Mouse (Mus musculus) frontal cortex, postnatal 36 days (tissue): Measurements from ENCODE around the gene Btaf1.
A peak's percentile ranks its signal among the peaks of the same experiment; 100 is the strongest.

Experiments used
- DNase-seq, 2 experiments: peaks; one replicate each; pipeline ENCODE4 v3.0.0; 2022; ENCODE audit warnings: low spot score in 2 of 2

The Btaf1 gene

DNA sequence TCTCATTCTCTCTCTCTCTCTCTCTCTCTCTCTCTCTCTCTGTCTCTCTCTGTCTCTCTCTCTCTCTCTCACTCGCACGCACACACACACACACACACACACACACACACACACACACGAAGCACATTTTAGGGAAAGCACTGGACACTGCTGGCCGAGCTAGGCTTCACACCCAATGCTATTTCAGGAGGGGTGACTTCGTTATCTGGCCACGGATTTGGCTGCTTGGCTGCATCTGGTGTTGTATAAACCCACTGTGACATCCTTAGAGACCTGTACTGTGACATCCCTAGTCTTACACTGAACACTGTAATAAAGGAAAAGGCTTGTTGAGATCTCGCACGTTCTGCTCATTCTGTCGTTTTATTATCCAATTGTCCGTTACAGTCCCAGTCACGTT, 95.1 kb downstream of the Btaf1 start:
- DNase-seq = no peak

DNA sequence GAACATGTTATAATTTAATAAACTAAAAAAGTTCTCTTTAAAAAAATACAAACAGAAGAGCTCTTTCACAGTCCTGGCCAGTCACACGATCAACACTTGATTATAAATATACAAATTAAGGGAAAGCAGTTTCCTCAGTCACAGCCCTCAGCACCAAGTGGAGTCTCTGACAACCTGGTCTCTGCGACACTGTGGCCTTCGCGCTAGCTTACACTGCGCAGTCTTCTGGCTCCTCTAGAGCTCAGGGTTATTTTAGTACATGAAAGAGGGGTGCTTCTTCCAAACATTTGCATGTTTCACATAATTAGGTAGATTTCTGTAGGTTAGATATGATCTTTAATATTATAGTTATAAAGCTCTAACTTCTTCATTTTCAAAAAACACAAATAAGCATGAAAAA, 96.3 kb downstream of the Btaf1 start:
- DNase-seq = no peak

DNA sequence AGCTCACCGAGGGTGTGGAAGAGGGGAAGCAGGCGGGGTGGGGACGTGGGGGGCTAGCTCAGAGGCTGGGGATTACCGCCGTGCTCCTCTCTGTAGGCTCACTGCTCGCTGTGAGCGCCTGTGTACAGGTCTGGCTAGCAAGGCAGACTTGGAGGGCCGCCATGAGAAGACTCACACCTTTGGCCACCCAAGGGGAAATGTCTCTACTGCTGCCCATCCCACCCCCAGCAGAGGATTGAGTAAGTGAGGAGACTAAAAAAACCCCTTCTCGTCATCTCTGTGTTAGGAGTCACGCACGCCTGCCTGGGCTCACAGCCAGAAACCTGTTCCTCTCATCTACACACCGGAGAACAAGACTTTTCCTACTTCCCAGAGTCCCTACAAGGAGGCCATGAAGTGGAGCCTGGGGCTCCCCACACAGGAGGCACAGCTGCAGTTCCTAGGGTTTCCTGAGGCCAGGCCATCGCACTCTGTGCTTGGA, 100.0 kb downstream of the Btaf1 start:
- DNase-seq = peak in 1 of 2 experiments; percentile 64

DNA sequence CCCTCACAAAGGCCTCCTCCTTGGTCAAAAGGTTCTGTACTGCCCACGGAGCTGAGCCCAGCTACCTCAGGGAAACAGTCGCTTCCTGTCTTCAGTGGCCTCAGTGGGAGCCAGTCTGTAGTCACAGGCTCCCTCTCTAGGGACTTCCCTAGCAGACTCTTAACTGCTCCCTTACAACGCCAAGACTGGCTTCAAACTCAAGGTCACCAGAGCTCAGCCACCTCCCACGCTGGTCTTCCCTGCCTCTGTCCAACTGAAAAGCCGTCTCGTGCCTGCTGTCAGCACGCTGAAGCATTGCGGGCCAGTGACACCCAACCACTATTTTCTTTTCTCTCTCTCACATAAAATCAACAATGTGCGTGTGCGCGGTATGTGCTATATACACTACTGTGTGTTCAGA, 100.5 kb downstream of the Btaf1 start:
- DNase-seq = no peak

DNA sequence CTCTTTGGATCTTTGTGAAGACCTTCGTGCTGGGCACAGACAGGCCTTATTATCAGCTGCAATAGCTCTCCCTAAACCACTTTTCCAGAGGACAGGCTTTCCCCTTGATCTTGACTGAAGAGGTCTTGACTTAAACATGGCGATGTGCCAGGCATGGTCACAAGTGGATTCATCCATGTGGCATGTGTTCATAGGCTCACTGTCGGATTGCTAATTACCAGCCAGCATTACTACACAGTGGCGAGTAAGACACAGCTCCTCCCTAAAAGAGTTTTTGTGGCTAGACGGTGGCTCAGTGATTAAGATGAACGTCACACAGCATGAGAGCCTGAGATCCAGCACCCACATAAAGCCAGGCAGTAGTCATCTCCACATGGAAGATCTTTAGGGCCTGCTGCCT, 103.9 kb downstream of the Btaf1 start:
- no peak for DNase-seq

DNA sequence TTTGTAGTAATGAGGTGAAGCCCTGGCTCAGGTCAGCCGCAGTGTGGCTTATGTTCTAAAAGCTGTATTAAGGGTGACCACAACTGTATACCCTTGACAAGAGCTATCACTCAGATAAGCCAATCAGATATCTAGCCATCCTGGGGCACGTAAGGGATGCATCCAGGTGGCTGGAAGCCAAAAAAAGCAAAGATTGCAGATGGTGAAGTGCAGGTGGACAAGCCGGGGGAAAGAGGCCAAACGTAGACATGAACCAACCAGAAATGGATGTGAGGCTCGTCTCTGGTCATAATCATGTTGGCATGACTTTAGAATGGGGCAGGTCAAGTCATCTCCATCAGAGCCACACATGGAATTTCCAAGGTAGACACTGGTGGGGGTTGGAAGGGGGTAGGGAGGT, 105.6 kb downstream of the Btaf1 start:
- no peak for DNase-seq

DNA sequence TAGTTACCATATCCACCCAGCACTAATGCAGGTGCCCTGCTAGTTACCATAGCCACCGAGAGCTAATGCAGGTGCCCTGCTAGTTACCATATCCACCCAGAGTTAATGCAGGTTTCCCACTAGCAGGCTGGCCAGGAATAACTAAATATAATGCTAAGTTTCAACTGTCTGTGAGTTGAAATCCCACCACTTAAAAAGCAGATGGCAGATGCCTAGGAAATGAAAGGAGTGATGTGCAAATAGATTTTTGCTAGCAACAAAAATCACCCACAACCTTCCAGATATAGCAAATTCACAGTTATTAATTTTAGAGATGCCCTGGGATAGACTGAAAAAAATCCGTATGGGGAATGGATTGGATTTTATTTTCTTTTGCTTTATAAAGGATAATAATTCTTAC, 106.5 kb downstream of the Btaf1 start:
- no peak for DNase-seq

DNA sequence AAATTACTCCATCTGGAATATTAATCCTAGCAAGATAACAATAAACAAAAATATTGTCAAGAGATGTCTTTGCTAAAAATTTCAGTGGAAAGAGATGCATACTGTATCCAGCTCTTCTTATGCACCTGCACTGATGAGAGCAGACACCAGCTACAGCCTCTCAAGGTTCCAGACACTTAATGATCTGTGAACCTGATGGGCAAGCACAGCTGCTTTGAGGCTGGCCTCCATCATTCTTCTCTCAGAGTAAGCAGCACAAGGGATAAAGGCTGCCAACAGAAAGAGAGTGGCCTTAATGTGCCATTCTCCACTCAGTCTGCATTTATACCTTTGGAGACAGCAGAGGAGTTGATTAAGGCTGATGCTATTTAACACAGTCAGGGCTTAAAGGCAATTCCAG, 115.0 kb downstream of the Btaf1 start:
- no peak for DNase-seq

DNA sequence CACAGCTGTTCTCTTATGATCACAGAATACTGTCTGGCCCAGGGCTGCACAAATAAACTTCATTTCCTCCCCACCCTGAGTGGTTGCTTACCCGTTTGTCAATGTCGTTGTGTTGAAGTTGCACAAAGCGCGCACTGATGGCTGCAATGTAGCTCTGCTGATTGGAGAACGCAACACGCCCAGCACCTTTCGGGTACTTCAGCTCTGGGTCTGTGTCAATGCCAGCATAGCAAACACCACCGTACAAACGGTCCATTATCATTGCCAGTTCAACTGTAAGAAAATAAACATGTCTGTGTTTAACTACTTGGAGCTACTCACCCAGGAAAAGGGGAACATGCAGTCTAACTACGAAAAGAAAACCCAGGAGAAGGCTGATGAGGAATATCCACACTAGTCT, 118.6 kb downstream of the Btaf1 start:
- DNase-seq = no peak

DNA sequence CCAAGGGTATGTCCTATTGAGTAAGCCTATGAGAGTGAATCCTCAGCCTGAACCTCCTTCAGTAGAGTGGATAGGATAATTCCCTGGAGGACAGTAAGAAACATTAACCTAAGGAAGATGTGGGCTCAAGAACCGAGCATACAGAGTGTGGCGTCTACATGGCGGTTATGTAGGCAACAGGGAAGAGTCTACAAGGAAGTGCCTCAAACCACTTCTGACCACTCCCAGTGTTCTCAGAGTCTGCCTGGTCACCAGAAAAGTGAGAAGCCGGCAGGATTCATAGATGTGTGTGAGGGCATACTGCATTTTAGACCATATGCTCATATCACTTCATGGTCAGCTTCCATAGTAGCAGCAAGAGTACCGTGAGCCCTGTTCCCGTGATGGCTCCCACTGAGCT, 122.6 kb downstream of the Btaf1 start:
- DNase-seq = no peak

DNA sequence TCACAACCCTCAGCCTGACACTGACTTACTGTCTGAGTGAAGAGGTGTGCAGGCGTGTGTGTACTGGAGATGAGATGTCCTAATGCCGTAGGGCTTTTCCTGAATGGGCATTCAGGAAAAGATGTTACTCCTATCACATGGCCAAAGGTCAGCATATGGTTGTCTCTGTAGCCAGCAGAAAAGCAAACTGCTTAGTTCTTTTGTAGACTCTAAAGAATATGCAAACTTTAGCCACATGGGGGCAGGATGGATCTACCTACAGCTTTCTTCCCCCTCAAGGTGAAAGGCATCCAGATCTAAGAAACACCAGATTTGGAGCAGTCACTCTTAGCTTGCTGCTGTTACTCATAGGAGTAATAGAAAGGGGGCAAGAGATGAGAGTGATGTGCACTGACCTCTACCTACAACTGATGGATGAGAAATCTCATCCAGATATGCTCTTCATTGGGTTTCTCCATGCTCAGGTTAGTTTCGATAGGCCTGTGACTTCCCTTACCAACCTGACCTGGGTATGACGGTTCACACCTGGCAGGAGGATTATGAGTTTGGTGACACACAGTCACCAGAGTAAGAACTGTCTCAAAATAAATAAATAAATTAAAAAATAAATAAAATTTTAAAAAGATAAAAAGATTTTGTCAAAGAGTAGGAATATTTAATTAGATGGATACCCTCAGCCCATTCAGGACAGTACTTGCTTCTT, 124.9 kb downstream of the Btaf1 start:
- DNase-seq = peak; percentile 46 to 69

DNA sequence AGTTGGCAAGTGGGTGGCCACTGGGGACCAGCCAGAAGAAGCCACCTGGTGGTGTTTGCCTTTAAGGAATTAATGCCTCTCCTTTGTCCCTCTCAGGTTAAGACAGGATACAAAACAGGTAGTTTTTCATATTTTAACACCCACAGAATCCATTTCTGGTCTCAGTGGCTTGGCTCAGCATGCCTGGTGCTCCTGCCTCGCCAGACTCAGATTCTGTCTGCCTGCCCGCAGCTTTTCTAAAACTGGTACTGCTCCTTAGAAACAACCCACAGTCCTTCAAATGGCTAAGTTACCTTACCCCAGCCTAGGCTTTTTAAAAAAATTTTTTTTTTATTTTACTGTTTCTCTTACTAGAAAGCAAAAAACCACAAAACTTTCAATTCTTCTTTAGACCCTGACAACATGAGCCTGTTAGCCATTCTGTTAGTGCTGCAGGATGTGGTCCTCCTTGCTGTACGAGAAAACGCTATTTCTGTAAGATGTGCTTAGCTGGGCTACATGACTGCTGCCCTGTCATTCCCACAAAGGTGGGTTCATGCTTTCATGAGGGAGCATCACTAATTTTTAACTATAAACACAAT, 130.2 kb downstream of the Btaf1 start:
- peak in 1 of 2 experiments; percentile 62 for DNase-seq

DNA sequence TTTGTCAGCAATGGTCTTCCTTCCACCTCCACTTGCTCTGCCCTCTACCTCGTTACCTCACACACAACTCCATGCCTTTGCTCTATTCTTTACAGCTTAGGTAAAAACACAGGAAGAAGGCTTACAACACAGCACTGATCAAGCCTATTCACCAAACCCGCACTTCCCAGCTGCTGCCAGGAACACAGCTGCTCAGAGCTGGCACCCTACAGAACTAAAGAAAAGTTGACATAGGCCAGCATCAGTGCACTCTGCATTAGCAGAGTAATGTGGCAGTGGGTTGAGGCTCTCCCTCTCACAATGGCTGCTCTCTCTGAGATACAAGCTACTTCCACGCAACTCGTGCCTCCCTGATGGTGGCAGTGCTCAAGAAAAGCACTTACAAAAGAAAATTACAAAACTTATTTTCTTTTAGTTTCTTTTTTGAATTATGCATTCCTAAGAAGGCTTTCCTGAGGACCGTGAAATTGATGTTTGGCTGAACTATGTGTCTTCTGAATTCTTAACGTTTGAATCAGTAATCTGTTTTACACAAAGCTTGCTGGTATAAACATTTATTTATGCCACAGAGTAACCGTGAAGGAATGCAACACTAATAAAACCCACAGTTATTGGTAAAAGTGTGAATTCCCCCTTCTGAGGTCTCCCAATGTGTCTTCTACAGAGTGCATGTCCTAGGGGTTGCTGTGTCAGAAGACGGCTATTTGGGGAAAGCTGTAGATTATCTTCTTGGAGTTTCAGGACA, 131.5 kb downstream of the Btaf1 start:
- DNase-seq = no peak

DNA sequence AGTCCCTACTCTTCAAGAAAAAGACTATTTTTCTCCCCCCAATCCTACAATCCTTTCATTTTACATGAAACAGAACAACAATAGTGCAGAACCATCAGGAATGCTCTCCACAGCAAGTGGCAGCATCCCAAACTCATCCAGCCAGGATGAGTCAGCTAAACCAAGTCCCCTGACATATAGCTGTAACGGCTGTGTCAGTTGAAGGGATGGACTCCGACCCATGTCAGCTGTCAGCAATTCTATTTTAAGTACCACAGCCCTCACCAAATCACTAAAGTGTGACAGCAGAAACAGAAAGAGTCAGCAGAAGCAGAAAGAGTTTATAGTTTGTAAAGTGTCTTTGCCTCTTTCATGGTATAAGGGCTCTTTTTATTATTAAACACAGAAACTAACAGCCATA, 133.7 kb downstream of the Btaf1 start:
- peak in 1 of 2 experiments; percentile 39 for DNase-seq

DNA sequence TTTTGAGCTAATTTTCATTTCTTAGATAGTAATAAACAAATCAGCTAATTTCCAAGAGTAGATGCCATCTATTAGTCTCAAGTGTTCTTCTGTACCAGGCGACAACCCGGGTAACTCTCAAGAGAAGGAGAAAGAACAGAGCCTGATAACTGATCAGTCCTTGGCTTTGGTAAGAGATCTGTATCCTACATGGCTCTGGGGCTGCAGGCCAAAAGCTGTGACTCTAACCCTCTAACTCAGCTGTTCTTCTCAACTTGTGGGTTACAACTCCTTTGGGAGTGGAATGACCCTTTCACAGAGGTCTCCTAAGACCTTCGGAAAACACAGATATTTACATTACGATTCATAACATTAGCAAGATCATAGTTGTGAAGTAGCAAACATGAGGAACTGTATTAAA, 134.2 kb downstream of the Btaf1 start:
- DNase-seq = no peak
